Mouse (Mus musculus) neutrophil, adult 5-6 weeks (primary cell): Measurements from ENCODE around the gene Galnt10. TPM values are rescaled to one million over a fixed set of nuclear protein-coding genes. Genes with fewer than 3 reads are reported as not detected.
"Not testable (repeated sequence)": the region's sequence is repeated elsewhere in the genome, so short reads cannot be mapped to it uniquely, and the experiment has no call there.

Experiments
- ATAC-seq: fragments of 151-379, 151-347 bp; 2 replicates; pipeline ENCODE4 v1.8.0; 2017; ENCODE audit warnings: mild to moderate bottlenecking, moderate TSS enrichment; ENCODE audit not compliant: insufficient number of reproducible peaks, poor library complexity, low FRiP score, severe bottlenecking; ENCODE audit errors: extremely low read depth
- total RNA-seq: library from RNA; stranded (forward); fragments of 200-1000 nt; gene quantifications from 2 replicates; pipeline ENCODE4 v1.2.3, GENCODE M21; 2017

The Galnt10 gene
- total RNA-seq, 1 experiment from 2014 or later: 18.2 TPM

DNA sequence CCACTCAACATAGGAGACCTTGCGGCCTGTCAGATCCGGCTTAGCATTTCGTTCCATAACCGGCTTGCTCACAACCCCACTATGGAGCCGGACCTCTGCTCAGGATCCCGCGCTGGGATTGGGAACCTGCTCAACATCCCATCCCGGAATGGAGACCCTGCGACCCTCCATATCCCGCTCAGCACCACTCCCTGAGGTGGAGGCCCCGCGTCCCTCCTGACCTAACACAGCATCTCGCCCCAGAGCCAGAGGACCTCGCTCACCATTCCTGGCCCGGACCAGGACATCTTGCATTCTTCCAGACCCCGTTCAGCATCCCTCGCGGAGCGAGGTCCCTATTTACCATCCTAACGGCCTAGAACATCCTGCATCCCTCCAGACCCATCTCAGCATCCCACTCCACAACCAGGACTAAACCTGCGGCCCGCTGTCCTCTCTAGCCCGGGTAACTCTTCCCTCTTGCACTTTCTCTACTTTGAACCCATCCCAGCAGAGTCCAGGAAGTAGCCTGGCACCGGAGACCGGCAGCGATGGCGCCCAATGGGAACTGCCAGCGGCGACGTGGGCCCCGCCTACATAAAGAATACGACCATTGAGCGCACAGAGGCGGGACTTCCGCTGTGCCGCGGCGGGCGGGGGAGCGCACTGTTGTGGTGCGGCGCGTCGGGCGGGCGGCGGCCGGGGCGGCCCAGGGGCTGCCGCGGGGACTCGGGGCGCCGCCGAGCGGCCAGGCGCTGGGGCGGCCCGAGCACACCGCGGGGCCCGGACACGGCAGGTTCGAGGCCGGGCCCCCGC, 155.9 kb downstream of the Galnt10 start, which contains the start of gene Sap30l:
Sap30l (plus strand) TSS at position 667 of the 795 bp plus-strand sequence.
- ATAC-seq: peak; percentile 100

DNA sequence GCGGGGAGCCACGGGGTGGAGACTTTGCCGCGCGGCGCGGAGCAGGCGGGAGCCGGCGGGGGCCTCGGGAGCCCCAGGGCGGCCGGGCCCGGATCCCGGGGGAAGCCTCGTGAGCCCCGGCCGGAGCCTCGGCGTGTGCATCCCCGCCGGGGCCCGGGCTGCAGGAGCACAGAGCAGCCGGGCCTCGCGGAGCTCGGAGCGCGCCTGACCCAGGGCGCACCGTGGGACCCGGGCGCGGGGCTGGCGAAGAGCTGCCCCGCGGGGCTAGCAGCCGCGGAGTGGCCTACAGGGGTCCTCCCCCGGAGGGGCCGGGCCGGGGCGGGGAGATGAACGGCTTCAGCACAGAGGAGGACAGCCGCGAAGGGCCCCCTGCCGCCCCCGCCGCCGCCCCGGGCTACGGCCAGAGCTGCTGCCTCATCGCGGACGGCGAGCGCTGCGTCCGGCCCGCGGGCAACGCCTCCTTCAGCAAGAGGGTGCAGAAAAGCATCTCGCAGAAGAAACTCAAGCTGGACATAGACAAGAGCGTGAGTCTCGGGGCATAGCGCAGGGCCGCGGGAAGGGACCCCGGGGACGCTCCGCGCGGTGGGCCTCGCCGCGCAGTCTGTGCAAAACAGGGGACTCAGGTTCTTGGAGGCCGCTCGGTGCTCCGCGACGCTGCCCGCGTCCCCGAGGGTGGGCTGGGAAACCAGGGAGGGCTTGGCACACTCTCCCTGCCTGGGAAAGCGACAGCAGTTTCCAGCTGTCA, 156.7 kb downstream of the Galnt10 start:
- no peak for ATAC-seq

DNA sequence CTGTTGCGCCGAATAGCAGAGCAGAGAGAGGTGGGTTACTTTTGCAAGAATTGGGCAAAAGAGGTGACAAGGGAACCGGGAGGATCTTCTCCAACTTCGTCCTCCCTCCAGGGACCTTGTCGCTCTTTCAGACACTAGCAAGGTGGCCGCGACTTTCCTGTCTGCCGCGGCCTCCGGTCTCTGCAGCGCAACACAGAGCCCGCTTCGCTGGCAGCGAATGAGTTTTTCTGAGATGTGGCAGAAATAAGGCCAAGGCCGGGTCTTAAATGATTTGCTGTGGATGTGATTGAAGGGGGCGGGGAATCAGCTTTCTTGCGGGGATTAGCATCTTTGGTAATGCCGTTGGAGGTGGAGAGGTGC, 157.2 kb downstream of the Galnt10 start:
- ATAC-seq: no peak

DNA sequence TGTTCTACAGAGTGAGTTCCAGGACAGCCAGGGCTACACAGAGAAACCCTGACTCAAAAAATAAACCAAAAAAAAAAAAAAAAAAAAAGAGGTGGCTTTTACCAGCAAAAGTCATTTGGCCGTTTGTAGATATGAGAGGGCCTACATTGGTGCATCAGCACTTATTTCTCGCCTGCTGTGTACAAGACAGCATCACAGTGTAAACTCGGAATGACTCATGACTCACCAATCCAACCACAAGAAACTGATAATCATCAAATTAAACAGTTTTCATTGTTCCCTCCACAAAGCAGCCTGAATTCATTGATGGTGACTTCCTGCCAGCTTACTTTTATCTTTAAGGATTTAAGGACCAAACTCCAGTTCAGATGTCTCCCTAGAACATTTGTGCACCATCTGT, 159.8 kb downstream of the Galnt10 start:
- no peak for ATAC-seq

DNA sequence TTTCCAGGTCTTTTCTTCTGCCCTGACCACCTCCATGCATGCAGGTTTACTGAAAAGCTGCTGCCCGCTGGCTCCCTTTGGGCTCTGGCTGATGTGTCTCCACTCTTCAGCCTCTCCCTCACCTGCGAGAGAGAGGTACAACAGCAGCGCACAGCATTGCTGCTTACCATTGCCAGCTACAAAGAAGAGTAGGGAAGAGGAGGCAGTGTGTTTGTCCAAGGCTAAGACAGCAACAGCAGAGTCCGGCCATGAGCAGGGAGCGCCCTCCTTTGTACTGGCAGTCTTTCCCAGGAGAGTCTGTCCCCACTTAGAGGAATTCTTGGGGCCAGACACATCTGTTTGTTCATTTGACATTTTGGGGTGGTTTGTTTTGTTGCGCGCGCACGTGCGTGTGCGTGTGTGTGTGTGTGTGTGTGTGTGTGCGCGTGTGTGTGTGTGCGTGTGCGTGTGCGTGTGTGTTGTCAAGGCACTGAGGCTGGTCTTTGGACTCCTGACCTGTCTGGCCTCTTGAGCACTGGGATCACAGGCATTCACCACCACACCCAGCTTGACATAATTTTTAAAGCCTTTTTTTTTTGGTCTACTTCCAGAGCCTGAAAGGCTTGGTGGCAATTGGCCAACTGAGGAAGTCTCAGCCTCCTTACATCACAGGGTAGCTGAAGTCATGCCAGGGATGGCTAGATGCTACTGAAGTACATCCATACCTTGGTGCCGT, 163.9 kb downstream of the Galnt10 start:
- no peak for ATAC-seq

GRCm38 (mm10) chr11:57809732-57810098, 164.5 kb downstream of the Galnt10 start:
- ATAC-seq: no peak

GRCm38 (mm10) chr11:57811006-57811405, 165.8 kb downstream of the Galnt10 start:
- no peak for ATAC-seq

DNA sequence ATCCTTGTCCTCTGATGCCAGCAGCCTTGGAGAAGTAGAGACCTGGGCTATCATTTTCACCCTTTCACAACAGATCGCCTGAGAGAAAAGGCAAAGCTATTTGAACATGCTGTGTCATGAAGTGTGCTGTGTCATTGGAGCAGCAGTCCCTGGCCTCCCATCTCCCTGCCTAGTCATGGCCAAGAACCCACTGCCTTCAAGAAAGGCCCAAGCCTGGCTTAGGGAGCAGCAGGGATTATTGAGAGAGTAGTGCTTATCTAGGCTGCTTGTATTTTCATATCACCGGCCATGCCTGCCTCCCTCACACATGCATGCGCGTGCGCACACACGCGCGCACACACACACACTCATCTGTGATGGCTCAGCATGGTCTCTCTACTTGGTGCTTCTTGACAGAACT, 167.0 kb downstream of the Galnt10 start:
- ATAC-seq: no peak

- ATAC-seq: no peak
Measured at GRCm38 (mm10) chr11:57813641-57814040, 168.4 kb downstream of the Galnt10 start.

DNA sequence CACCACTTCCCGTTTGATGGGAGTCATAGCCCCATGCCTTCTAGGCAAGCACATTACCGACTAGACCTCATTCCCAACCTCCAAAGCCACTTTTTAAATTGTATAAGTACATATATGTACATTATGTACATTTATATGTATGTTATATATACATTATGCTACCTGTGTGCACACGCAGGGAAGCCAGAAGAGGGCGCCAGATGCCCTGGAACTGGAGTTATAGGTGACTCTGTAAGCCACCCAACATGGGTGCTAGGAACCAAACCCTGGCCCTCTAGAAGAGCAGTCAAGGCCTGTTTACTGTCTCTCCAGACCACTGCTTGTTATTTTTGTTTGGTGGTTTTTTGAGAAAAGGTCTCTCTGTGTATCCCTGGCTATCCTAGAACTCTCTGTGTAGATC, 172.9 kb downstream of the Galnt10 start:
- ATAC-seq: no peak

GRCm38 (mm10) chr11:57819999-57820581, 174.8 kb downstream of the Galnt10 start:
- ATAC-seq: peak; percentile 49; the same call in 1 of the 2 replicates

GRCm38 (mm10) chr11:57823159-57823558, 177.9 kb downstream of the Galnt10 start:
- ATAC-seq: not testable (repeated sequence)

DNA sequence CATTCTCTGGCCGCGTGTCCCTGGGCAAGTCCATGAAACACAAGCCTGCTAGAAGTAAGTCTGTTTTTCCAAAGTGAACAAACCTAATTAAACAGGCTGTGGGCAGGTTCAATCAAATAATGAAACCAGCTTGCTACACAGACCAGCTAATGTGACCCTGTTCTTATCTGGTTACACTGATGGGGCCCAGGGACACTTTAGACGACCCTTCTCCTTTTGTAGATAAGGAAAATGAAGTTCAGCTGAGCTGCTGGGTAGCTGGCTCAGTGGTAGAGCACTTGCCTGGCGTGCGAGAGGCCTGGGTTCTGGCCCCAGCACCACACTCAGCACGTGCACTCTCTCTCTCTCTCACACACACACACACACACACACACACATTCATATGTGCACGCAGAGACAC, 178.5 kb downstream of the Galnt10 start:
- no peak for ATAC-seq

DNA sequence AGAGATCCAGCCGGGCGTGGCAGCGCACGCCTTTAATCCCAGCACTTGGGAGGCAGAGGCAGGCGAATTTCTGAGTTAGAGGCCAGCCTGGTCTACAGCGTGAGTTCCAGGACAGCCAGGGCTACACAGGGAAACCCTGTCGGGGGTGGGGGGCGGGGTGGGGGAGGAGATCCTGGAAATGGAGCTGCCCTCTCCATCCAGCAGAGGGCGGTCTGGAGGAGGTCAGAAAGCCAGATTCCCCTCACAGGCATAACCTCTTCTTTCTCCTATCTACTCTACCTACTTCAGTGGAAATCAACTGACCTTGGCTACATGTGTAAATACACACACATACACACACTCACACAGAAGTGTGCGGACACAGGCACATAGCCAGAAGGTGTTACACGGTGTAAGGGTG, 180.0 kb downstream of the Galnt10 start:
- ATAC-seq: not testable (repeated sequence)

GRCm38 (mm10) chr11:57827048-57827914, 182.0 kb downstream of the Galnt10 start:
- ATAC-seq: no peak

DNA sequence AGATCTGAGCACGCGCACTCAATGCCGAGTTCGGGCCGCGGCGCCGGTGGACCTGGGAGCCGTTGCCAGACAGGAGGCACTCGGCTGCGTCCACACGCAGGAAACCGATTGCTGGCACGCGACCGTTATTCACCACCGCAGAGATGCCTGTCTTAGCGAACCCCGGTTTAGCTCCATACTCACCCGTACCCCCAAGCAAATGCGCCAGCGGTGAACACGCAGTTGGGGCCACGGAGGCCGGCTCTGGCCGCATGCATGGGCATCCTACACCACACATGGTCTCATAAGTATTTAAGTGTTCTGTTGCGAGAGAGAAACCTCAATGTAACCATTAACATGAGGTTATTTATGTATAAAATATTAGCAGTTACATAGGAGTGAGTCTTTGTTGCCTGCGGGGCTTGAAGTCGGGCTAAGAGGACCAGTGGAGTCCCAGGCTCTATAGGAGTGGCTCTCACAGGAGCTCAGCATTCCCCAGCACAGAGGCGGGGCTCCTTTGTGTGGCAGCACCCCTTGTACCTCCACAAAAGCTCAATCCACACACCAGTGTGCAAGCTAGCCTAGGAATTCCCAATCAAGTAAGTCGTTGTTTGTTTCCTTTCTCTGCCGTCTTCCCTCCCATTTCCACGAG, 182.8 kb downstream of the Galnt10 start:
- ATAC-seq: no peak

DNA sequence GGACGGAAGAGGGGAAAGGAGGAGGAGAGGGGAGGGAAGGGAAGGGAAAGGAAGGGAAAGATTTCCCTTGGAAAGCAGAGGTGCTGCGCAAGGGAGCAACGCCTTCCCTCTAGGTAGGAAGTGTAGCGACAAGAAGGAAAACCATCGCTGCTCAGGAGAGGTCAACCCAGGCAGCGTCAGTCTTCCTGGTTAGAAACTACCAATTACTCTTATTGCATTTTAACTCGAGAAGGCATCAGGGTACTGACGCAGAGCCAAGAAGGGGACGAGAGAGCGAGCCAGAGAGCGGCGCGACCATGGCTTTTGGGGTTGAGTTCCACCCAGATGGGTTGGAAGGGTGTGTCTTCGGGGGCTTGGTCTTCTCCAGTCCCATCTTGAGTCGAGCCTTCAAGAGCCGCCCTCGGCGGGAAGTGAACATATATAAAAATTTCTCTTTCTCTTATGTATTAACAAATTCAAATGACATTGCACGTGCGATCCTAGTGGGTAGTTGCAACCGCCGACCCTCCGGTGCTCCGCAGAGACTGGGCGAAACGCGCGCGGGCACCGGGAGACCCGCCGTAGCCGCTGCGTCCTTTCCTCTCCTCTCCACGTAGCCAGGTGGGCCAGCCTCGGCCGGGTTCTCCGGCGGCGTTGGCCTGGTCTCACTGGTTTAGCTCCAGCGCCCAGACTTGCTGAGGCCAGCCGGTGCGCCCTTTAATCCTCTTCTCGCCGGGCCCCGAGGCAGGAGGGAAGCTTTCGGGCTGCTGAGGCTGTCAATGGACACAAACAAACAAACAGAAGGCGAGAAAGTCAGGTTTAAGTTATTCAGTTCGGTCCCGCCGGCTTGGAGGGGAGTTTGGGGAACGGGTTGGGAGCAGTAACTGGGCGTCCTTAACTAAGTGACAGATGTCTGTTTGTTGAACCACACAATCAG, 184.0 kb downstream of the Galnt10 start:
- ATAC-seq: no peak
